Mouse (Mus musculus) heart, embryonic 14.5 days (tissue): ENCODE measurements around the gene Hsd3b7. TPM values are rescaled to one million over a fixed set of nuclear protein-coding genes. Genes with fewer than 3 reads are reported as not detected.

Experiments used
- ATAC-seq: fragments of 200-750 bp; cut with Nextera tagmentation; 2 replicates; pipeline ENCODE4 v1.8.0; 2017; ENCODE audit warnings: low read depth, moderate TSS enrichment; ENCODE audit not compliant: insufficient number of reproducible peaks, insufficient read depth, low FRiP score
- H3K27ac ChIP-seq, 2 experiments: fragments of 200-500 bp in 1 of 2; fragments of 300-500 bp in 1 of 2; sonication (generic) in 1 of 2; replicated peaks in 1 of 2; 2 replicates each; pipeline ENCODE4 v1.5.1; 2012 to 2014; ENCODE audit warnings: low read depth in 2 of 2, low read length in 2 of 2, control low read depth in 1 of 2, mild to moderate bottlenecking in 1 of 2, mixed read lengths in 1 of 2; ENCODE audit not compliant: control insufficient read depth in 1 of 2, insufficient read depth in 1 of 2
- H3K27me3 ChIP-seq: fragments of 300-500 bp; sonication (generic); 2 replicates; pipeline ENCODE4 v1.6.1; 2014; ENCODE audit warnings: mild to moderate bottlenecking, low read length, control low read depth; ENCODE audit not compliant: control insufficient read depth, insufficient read depth
- H3K36me3 ChIP-seq: fragments of 300-500 bp; sonication (generic); 2 replicates; pipeline ENCODE4 v1.6.1; 2014; ENCODE audit warnings: mild to moderate bottlenecking, control low read depth, low read length, mixed read lengths; ENCODE audit not compliant: control insufficient read depth, insufficient read depth
- H3K4me1 ChIP-seq, 2 experiments: fragments of 200-500 bp in 1 of 2; fragments of 300-500 bp in 1 of 2; sonication (generic) in 1 of 2; 2 replicates each; pipeline ENCODE4 v1.6.1; 2012 to 2014; ENCODE audit warnings: low read length in 2 of 2, control low read depth in 1 of 2, mixed read lengths in 1 of 2; ENCODE audit not compliant: control insufficient read depth in 2 of 2, insufficient read depth in 2 of 2
- H3K4me2 ChIP-seq: fragments of 300-500 bp; sonication (generic); 2 replicates; pipeline ENCODE4 v1.6.1; 2014; ENCODE audit warnings: mild to moderate bottlenecking, low read length
- H3K4me3 ChIP-seq, 2 experiments: fragments of 200-500 bp in 1 of 2; fragments of 300-500 bp in 1 of 2; sonication (generic) in 1 of 2; 2 replicates each; pipeline ENCODE4 v1.5.1; 2012 to 2014; ENCODE audit warnings: low read length in 2 of 2, mild to moderate bottlenecking in 2 of 2, control low read depth in 1 of 2, low read depth in 1 of 2, moderate library complexity in 1 of 2; ENCODE audit not compliant: control insufficient read depth in 1 of 2, insufficient read depth in 1 of 2
- H3K9ac ChIP-seq: fragments of 300-500 bp; sonication (generic); 2 replicates; pipeline ENCODE4 v1.6.1; 2014; ENCODE audit warnings: mild to moderate bottlenecking, low read length
- H3K9me3 ChIP-seq: fragments of 300-500 bp; sonication (generic); 2 replicates; pipeline ENCODE4 v1.6.1; 2016; ENCODE audit warnings: low read length, control low read depth; ENCODE audit not compliant: control insufficient read depth
- WGBS: fragments of 180-500 bp; shearing (Covaris S2); extraction: QIAGEN DNeasy Blood & Tissue Kit; methylation state at CpG from one replicate; pipeline ENCODE4 v1.1.7; 2014; 5-methylcytosine and 5-hydroxymethylcytosine counted together
- polyA plus RNA-seq: library from polyadenylated mRNA; unstranded; fragments of >200 nt; fragmentation: Nextera tagmentation; extraction: Ambion mirVana; gene quantifications from 2 replicates; pipeline ENCODE4 v1.2.1, GENCODE M21; 2014

Gene Hsd3b7
- polyA plus RNA-seq, 1 experiment from 2014 or later: 22.2 TPM

- H3K4me1 ChIP-seq: peaks cover 2 to 15% of the 10 kb centered on the region in 2 experiments; a peak in 3 of 4 replicates
- H3K27me3 ChIP-seq: no peaks in the 10 kb centered on the region; the same call in 1 of the 2 replicates
- no peak overlapping the region for H3K9ac ChIP-seq
- ATAC-seq: peak; percentile 37; the same call in 1 of the 2 replicates
- H3K9me3 ChIP-seq: no peaks in the 10 kb centered on the region
- no peak overlapping the region for H3K4me3 ChIP-seq
- peaks cover 60% of the 10 kb centered on the region for H3K36me3 ChIP-seq
- 30% methylated on average over 7 of the region's 7 CpGs for WGBS
- no peak overlapping the region for H3K27ac ChIP-seq
- no peak overlapping the region for H3K4me2 ChIP-seq
These were observed 39.4 kb upstream of the Hsd3b7 start for GRCm38 (mm10) chr7:127761026-127761425.

DNA sequence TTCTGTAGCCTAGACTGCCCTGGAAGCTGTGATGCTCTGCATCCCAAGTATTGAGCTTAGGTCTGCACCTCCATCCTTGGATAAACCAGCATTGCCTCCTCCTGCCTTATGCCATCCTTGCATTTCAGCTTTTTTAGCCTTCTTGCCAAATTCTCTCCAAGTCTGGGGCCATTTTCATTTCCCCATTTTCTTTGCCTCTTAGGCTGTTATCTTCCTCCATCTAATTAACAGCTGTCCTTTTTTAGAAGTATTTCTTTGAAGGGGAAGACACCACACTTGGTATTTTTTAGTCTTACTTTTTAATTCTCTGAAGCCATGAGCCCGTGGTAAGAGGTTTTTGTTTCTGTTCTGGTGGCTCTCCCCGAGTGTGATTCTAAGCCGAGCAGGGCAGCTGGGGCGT is 36.8 kb upstream of the Hsd3b7 start:
- H3K27ac ChIP-seq: no peak overlapping the region
- H3K36me3 ChIP-seq: peaks cover 63% of the 10 kb centered on the region
- H3K4me3 ChIP-seq: no peak overlapping the region

DNA sequence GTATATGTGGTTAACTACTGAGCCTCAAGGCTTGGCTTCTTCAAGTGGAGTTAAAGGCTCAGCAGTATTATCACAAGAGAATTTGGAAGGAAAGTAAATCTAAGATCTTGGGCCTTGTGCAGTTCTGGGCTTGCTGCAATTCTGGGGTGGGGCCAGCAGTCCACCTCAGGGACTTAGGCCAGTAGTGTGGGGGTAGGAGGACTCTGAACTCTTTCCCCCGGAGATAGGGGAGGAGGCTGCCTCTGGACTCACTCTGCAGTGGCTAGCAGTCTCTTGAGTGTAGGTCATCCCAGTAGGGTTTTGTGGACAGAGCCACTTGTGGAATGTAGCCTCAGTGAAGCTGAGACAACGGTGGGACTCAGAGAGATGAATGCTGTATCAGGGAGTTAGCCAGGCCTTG is 34.6 kb upstream of the Hsd3b7 start:
- H3K27ac ChIP-seq: no peak overlapping the region
- no peaks in the 10 kb centered on the region for H3K27me3 ChIP-seq
- no peak overlapping the region for H3K4me3 ChIP-seq
- H3K9ac ChIP-seq: no peak overlapping the region
- H3K36me3 ChIP-seq: peaks cover 63% of the 10 kb centered on the region
- H3K4me2 ChIP-seq: no peak overlapping the region
- H3K4me1 ChIP-seq: peaks cover 8 to 11% of the 10 kb centered on the region in 2 experiments
- ATAC-seq: no peak
- no peaks in the 10 kb centered on the region for H3K9me3 ChIP-seq
- WGBS: 65% methylated on average over 2 of the region's 2 CpGs

More for the DNA sequence above, 36.8 kb upstream of the Hsd3b7 start:
- WGBS: 89% methylated on average over 4 of the region's 4 CpGs
- no peaks in the 10 kb centered on the region for H3K9me3 ChIP-seq
- no peak overlapping the region for H3K4me2 ChIP-seq
- no peaks in the 10 kb centered on the region for H3K27me3 ChIP-seq
- peaks cover 2 to 15% of the 10 kb centered on the region in 2 experiments; a peak in 3 of 4 replicates for H3K4me1 ChIP-seq
- no peak overlapping the region for H3K9ac ChIP-seq
- no peak for ATAC-seq

GRCm38 (mm10) chr7:127766851-127767609 is 33.4 kb upstream of the Hsd3b7 start:
- H3K9ac ChIP-seq: no peak overlapping the region
- H3K4me1 ChIP-seq: peaks cover 8 to 12% of the 10 kb centered on the region in 2 experiments
- no peaks in the 10 kb centered on the region for H3K9me3 ChIP-seq
- peaks cover 59% of the 10 kb centered on the region for H3K36me3 ChIP-seq
- no peak overlapping the region for H3K4me2 ChIP-seq
- no peaks in the 10 kb centered on the region for H3K27me3 ChIP-seq
- 73% methylated on average over 17 of the region's 17 CpGs for WGBS
- no peak overlapping the region for H3K4me3 ChIP-seq
- no peak overlapping the region for H3K27ac ChIP-seq
- ATAC-seq: no peak

GRCm38 (mm10) chr7:127767671-127768345 is 32.6 kb upstream of the Hsd3b7 start:
- H3K4me2 ChIP-seq: no peak overlapping the region
- H3K36me3 ChIP-seq: peaks cover 52% of the 10 kb centered on the region
- WGBS: 90% methylated on average over 19 of the region's 19 CpGs

DNA sequence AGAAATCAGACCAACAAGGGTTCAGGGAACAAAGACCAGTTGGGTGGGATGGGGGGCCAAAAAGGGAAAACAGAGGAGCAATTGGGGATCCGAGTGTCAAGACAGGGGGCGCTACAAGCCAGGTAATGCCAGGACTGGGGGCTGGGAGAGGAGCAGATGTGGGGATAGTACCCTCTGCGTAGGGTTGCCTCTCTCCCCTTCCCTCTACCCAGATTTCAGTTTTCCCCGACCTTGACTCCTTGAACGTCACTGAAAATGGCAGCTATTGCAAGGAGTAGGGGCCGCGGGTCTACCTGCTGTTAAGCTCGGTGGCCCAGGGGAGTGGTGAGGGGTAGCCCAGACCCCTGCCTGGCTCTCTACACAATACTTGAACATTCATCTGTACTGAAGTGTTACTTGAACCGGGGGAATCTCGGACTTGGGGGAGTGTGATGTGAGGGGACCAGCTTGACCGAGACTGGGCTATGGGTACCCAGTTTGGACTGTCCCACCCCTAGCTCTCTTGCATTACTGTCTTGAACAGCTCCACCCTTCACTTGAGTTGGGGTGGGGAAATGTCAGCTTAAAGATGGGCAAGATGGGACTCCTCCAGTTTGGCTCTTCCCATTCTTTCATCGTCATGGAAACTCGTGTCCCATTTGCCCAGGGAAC is 31.9 kb upstream of the Hsd3b7 start:
- Histone ChIP-seq H3K36me3 (peaks cover 48% of the 10 kb centered on the region), H3K4me1 (peaks cover 8 to 12% of the 10 kb centered on the region in 2 experiments), H3K4me3 (no peak overlapping the region), H3K27ac (0 out of 4 replicates have a peak overlapping the region, but pooled peaks of 1 of the 2 experiments have one; percentile 4), H3K27me3 (no peaks in the 10 kb centered on the region), H3K9me3 (no peaks in the 10 kb centered on the region), H3K9ac (no peak overlapping the region), H3K4me2 (peak overlapping the region; percentile 93)
- 55% methylated on average over 13 of the region's 13 CpGs for WGBS
- ATAC-seq: peak; percentile 0; the same call in 1 of the 2 replicates

More at GRCm38 (mm10) chr7:127767671-127768345, 32.6 kb upstream of the Hsd3b7 start:
- no peak for ATAC-seq
- Histone ChIP-seq H3K4me1 (peaks cover 8 to 12% of the 10 kb centered on the region in 2 experiments), H3K27me3 (no peaks in the 10 kb centered on the region), H3K9ac (no peak overlapping the region), H3K4me3 (no peak overlapping the region), H3K9me3 (no peaks in the 10 kb centered on the region), H3K27ac (no peak overlapping the region)

GRCm38 (mm10) chr7:127768997-127769593 is 31.3 kb upstream of the Hsd3b7 start:
- no peaks in the 10 kb centered on the region for H3K9me3 ChIP-seq
- H3K27ac ChIP-seq: peak overlapping the region; percentile 74 to 84
- ATAC-seq: peak; percentile 85
- peaks cover 8 to 12% of the 10 kb centered on the region in 2 experiments for H3K4me1 ChIP-seq
- peak overlapping the region; percentile 87 for H3K9ac ChIP-seq
- peak overlapping the region; percentile 93 for H3K4me2 ChIP-seq
- H3K27me3 ChIP-seq: no peaks in the 10 kb centered on the region
- peaks cover 42% of the 10 kb centered on the region for H3K36me3 ChIP-seq
- WGBS: 1% methylated on average over 16 of the region's 16 CpGs
- H3K4me3 ChIP-seq: peak overlapping the region; percentile 69 to 90
